Mouse (Mus musculus): ENCODE measurements around the gene Tef. TPM values are rescaled to one million over a fixed set of nuclear protein-coding genes. Genes with fewer than 3 reads are reported as not detected.

Tef gene
- polyA plus RNA-seq, 1 experiment from 2014 or later: 17.9 TPM

DNA sequence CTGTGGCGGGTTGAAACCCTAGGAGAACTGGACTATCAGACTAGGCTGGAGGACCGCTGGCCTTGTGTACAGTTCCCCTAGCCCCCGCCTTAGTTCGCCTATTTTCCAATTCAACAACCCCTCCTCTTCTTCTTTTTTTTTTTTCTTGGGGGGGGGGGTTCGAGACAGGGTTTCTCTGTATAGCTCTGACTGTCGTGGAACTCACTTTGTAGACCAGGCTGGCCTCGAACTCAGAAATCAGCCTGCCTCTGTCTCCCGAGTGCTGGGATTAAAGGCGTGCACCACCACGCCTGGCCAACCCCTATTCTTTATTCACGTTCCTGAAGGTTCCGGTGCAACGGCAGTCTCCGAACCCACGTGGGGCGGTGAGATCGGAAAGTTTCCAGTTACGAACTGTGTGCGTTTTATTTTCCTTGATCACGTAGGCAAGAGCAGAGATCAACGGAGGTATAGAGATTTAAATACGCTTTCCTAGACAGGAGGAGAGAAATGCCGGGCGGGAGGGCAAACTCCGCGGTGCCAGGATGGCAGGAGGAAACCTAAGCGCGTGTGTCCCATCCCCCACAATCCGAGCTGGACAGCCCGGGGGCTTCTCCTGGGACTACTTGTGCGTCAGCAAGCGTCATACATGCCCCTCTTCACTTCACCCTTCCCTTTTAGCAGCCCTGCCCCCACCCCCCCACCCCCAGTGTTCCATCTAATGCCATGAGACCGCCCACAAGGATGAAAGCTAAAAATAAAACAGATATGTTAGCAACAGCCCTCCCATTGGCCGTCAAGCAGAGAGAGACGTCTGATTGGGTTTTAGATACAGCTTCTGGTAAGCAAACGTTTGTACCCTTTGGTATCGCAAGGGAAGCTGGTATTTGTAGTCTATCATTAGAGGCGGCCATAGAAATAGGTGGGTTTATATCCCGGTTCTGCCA lies 57.4 kb downstream of the Tef start:
- peak overlapping the region; percentile 88 for H3K9ac ChIP-seq (ENCODE audit: low read depth, low read length)
- H3K9me3 ChIP-seq (replicated peaks; ENCODE audit: low read length): no peaks in the 10 kb centered on the region
- DNase-seq (ENCODE audit: low spot score) (peak; percentile 99), ATAC-seq (replicated peaks; ENCODE audit: low FRiP score, low read depth) (peak; percentile 76)
- peak overlapping the region; percentile 79 for H3K4me2 ChIP-seq (ENCODE audit: low read length)
- no peak for TF ChIP-seq CTCF (IDR thresholded peaks at IDR 0.05; ENCODE audit: low read depth)
- WGBS: 0% methylated on average over 39 of the region's 39 CpGs
- peaks cover 3% of the 10 kb centered on the region; the same call in 1 of the 2 replicates for H3K36me3 ChIP-seq (ENCODE audit: insufficient read depth, low read length)
- H3K4me3 ChIP-seq (replicated peaks; ENCODE audit: low read depth, low read length): peak overlapping the region; percentile 83
- peak overlapping the region; percentile 96 for H3K27ac ChIP-seq
- H3K27me3 ChIP-seq (ENCODE audit: insufficient read depth, low read length): no peaks in the 10 kb centered on the region
- H3K4me1 ChIP-seq (replicated peaks; ENCODE audit: insufficient read depth, low read length): 0 out of 2 replicates have a peak, but pooled peaks cover 7% of the 10 kb centered on the region

DNA sequence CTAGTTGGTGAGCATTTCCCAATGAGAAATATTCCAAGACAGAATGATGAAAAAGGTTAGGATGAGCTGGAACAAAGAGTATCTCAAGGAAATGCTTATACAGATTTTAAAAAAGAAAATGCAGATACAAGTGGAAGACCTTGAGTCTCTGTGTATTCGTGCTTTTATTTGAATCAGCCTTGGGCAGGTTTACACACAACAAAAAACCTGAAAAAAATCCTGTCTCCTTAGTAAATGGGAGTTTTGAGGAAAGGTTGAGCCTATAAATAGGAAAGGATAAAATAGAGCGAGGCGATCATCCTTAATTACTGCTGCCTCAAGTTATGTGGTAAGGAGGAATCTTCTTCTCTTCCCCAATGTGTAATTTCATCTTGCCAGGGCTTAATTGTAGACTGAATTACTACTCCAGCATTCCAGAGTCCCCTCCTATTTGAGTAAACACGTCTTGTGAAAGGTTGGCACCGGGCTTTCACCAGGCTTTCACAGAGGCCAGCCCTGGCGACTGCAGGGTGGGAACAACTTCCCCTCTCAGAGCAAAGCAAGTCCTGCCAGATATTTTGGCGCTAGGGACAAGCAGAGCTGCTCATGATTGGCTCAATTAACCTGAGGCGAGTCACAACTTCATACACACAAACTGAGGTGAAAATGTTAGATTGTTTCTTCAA lies 58.4 kb downstream of the Tef start:
- no peaks in the 10 kb centered on the region for H3K27me3 ChIP-seq (ENCODE audit: insufficient read depth, low read length)
- ATAC-seq (replicated peaks; ENCODE audit: low FRiP score, low read depth): no peak
- no peak for DNase-seq (ENCODE audit: low spot score)
- peaks cover 8% of the 10 kb centered on the region; the same call in 1 of the 2 replicates for H3K36me3 ChIP-seq (ENCODE audit: insufficient read depth, low read length)
- H3K9ac ChIP-seq (ENCODE audit: low read depth, low read length): no peak overlapping the region
- 35% methylated on average over 8 of the region's 8 CpGs for WGBS
- peak overlapping the region; percentile 55 for H3K27ac ChIP-seq
- no peaks in the 10 kb centered on the region for H3K9me3 ChIP-seq (replicated peaks; ENCODE audit: low read length)
- H3K4me2 ChIP-seq (ENCODE audit: low read length): peak overlapping the region; percentile 79
- H3K4me1 ChIP-seq (replicated peaks; ENCODE audit: insufficient read depth, low read length): 0 out of 2 replicates have a peak, but pooled peaks cover 2% of the 10 kb centered on the region
- no peak for TF ChIP-seq CTCF (IDR thresholded peaks at IDR 0.05; ENCODE audit: low read depth)
- H3K4me3 ChIP-seq (replicated peaks; ENCODE audit: low read depth, low read length): 0 out of 2 replicates have a peak overlapping the region, but pooled peaks have one; percentile 83

- Histone ChIP-seq H3K9me3 (replicated peaks; ENCODE audit: low read length) (no peaks in the 10 kb centered on the region), H3K27ac (no peak overlapping the region), H3K4me2 (ENCODE audit: low read length) (no peak overlapping the region), H3K27me3 (ENCODE audit: insufficient read depth, low read length) (no peaks in the 10 kb centered on the region), H3K9ac (ENCODE audit: low read depth, low read length) (no peak overlapping the region), H3K4me1 (replicated peaks; ENCODE audit: insufficient read depth, low read length) (no peaks in the 10 kb centered on the region), H3K36me3 (ENCODE audit: insufficient read depth, low read length) (peaks cover 44% of the 10 kb centered on the region), H3K4me3 (replicated peaks; ENCODE audit: low read depth, low read length) (no peak overlapping the region)
- WGBS: 93% methylated on average over 7 of the region's 7 CpGs
- no peak for TF ChIP-seq CTCF (IDR thresholded peaks at IDR 0.05; ENCODE audit: low read depth)
- no peak for ATAC-seq (replicated peaks; ENCODE audit: low FRiP score, low read depth)
- no peak for DNase-seq (ENCODE audit: low spot score)
Measured at GRCm38 (mm10) chr15:81864238-81864637, 62.0 kb downstream of the Tef start.

DNA sequence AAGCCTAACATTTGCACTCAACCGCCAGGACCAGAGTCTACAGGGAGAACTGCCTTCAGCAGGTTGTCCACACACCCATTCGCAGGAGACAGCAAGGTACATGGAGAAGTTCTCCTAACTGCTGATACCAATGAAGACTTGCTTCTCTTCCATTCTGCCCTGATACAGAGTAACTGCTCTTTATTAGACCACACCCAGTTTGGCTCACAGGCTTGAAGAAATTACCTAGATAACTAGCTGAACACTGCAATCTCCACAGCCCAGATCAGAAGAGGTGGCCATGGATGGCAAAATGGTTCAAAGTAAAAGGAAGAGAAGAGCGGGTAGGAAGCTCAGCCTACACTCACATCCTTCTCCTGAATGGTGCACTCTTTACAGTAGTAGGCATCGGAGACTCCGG lies 67.8 kb downstream of the Tef start:
- H3K4me3 ChIP-seq (replicated peaks; ENCODE audit: low read depth, low read length): no peak overlapping the region
- H3K4me2 ChIP-seq (ENCODE audit: low read length): no peak overlapping the region
- H3K4me1 ChIP-seq (replicated peaks; ENCODE audit: insufficient read depth, low read length): no peaks in the 10 kb centered on the region; the same call in 1 of the 2 replicates
- no peak for TF ChIP-seq CTCF (IDR thresholded peaks at IDR 0.05; ENCODE audit: low read depth)
- ATAC-seq (replicated peaks; ENCODE audit: low FRiP score, low read depth) (no peak), DNase-seq (ENCODE audit: low spot score) (no peak)
- H3K9me3 ChIP-seq (replicated peaks; ENCODE audit: low read length): no peaks in the 10 kb centered on the region
- H3K27me3 ChIP-seq (ENCODE audit: insufficient read depth, low read length): no peaks in the 10 kb centered on the region
- WGBS: over 99% methylated on average over 5 of the region's 5 CpGs
- H3K27ac ChIP-seq: no peak overlapping the region
- no peak overlapping the region for H3K9ac ChIP-seq (ENCODE audit: low read depth, low read length)
- H3K36me3 ChIP-seq (ENCODE audit: insufficient read depth, low read length): peaks cover 53% of the 10 kb centered on the region

- peak; percentile 88 for ATAC-seq (replicated peaks; ENCODE audit: low FRiP score, low read depth)
- Histone ChIP-seq H3K36me3 (ENCODE audit: insufficient read depth, low read length) (peaks cover 37% of the 10 kb centered on the region), H3K27me3 (ENCODE audit: insufficient read depth, low read length) (no peaks in the 10 kb centered on the region), H3K4me3 (replicated peaks; ENCODE audit: low read depth, low read length) (peak within 1 kb of the TSS; percentile 91), H3K4me1 (replicated peaks; ENCODE audit: insufficient read depth, low read length) (no peaks in the 10 kb centered on the region; the same call in 1 of the 2 replicates), H3K4me2 (ENCODE audit: low read length) (peak within 1 kb of the TSS; percentile 83), H3K27ac (peak within 1 kb of the TSS; percentile 96), H3K9ac (ENCODE audit: low read depth, low read length) (peak within 1 kb of the TSS; percentile 88), H3K9me3 (replicated peaks; ENCODE audit: low read length) (no peaks in the 10 kb centered on the region)
- peak; percentile 97 for DNase-seq (ENCODE audit: low spot score)
- TF ChIP-seq CTCF (IDR thresholded peaks at IDR 0.05; ENCODE audit: low read depth): no peak
- WGBS: under 1% methylated on average over 30 of the region's 30 CpGs
Measured at GRCm38 (mm10) chr15:81871604-81872261, 69.5 kb downstream of the Tef start, which contains the start of gene Phf5a. Phf5a (minus strand) TSS chr15:81871911.

Measured in kidney, postnatal 0 days (tissue).